Mouse (Mus musculus) ES-E14 (cell line): ENCODE results near the gene Nfrkb. TPM values are rescaled to one million over a fixed set of nuclear protein-coding genes. Genes with fewer than 3 reads are reported as not detected.

Experiments
- DNase-seq: peaks from one replicate; pipeline ENCODE4 v3.0.0-alpha.2; 2013; ENCODE audit warnings: low read depth, low spot score
- H3K27ac ChIP-seq: 2 replicates; pipeline ENCODE4 v1.5.1; 2012; ENCODE audit warnings: low read depth, mild to moderate bottlenecking, low read length, moderate library complexity, mixed read lengths; ENCODE audit not compliant: poor library complexity, insufficient read depth, severe bottlenecking
- H3K36me3 ChIP-seq: 2 replicates; pipeline ENCODE4 v1.6.1; 2012; ENCODE audit warnings: mild to moderate bottlenecking, low read length, moderate library complexity, mixed read lengths; ENCODE audit not compliant: control insufficient read depth, poor library complexity, insufficient read depth, severe bottlenecking
- H3K4me1 ChIP-seq, 2 experiments: fragments of 150-350 bp in 1 of 2; sonication (generic) in 1 of 2; 2 replicates each; pipeline ENCODE4 v1.6.1; 2012; ENCODE audit warnings: low read length in 2 of 2, mild to moderate bottlenecking in 1 of 2, mixed read lengths in 1 of 2; ENCODE audit not compliant: control insufficient read depth in 2 of 2, insufficient read depth in 2 of 2, poor library complexity in 1 of 2
- H3K4me3 ChIP-seq, 2 experiments: fragments of 150-350 bp in 1 of 2; sonication (generic) in 1 of 2; 2 replicates each; pipeline ENCODE4 v1.5.1; 2012; ENCODE audit warnings: low read length in 2 of 2, low read depth in 1 of 2, mild to moderate bottlenecking in 1 of 2, mixed read lengths in 1 of 2; ENCODE audit not compliant: insufficient read depth in 1 of 2, poor library complexity in 1 of 2, severe bottlenecking in 1 of 2
- H3K9ac ChIP-seq: 2 replicates; pipeline ENCODE4 v1.6.1; 2012; ENCODE audit warnings: low read depth, mild to moderate bottlenecking, low read length, mixed read lengths; ENCODE audit not compliant: poor library complexity, insufficient read depth, severe bottlenecking
- H3K9me3 ChIP-seq: fragments of 150-350 bp; sonication (generic); 2 replicates; pipeline ENCODE4 v1.6.1; 2012; ENCODE audit warnings: low read depth, mild to moderate bottlenecking, low read length; ENCODE audit not compliant: control insufficient read depth, insufficient read depth
- CHD2 ChIP-seq: IDR thresholded peaks from 2 replicates; pipeline ENCODE4 v1.6.1; 2014; ENCODE audit warnings: mild to moderate bottlenecking, low read depth, low read length, inconsistent platforms
- HCFC1 ChIP-seq: IDR thresholded peaks from 2 replicates; pipeline ENCODE4 v1.6.1; 2012; ENCODE audit warnings: low read length, inconsistent platforms, borderline replicate concordance; ENCODE audit not compliant: insufficient read depth
- MAFK ChIP-seq: IDR thresholded peaks from 2 replicates; pipeline ENCODE4 v1.6.1; 2014; ENCODE audit warnings: mild to moderate bottlenecking, low read depth, low read length, inconsistent platforms; ENCODE audit not compliant: insufficient read depth
- ZC3H11A ChIP-seq: IDR thresholded peaks from 2 replicates; pipeline ENCODE4 v1.6.1; 2012; ENCODE audit warnings: low read depth, mild to moderate bottlenecking, inconsistent platforms, low read length, borderline replicate concordance
- ZNF384 ChIP-seq: IDR thresholded peaks from 2 replicates; pipeline ENCODE4 v1.6.1; 2012; ENCODE audit warnings: low read depth, low read length, inconsistent platforms
- in situ Hi-C, 2 experiments: fragments of 600-800 bp; cut with MboI; formaldehyde crosslinking; loops; one replicate each; pipeline ENCODE4 v1.15.1; 2025; ENCODE audit warnings: low sequenced_read_pairs in 2 of 2, inconsistent platforms in 1 of 2; ENCODE audit not compliant: unreplicated experiment in 2 of 2
- total RNA-seq: library from RNA; depleted of rRNA; stranded (reverse); fragments of 300-350 nt; gene quantifications from 2 replicates; pipeline ENCODE4 v1.2.3, GENCODE M21; 2012

Gene Nfrkb
- total RNA-seq, 1 experiment, result 26.1 TPM

DNA sequence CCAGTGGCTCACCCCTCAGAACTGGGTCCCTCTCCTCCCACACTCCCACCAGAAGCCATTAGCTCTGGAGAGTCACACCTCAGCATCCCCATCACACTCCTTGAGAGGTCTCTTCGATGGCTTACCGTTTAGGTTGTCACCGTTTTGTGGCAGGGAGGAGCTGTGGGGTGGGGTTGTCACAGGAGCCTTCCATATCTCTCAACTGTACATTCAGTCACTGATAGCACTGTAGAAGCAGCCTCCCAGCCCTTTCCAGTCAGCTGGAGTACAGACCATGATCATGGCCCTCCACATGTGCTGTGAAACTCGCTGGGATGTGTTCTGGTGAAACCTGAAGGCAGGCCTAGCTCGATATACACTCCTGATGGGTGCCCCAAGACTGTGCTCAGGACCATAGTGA is 36.2 kb downstream of the Nfrkb start:
- Histone ChIP-seq H3K27ac (no peak overlapping the region), H3K4me1 (no peaks in the 10 kb centered on the region), H3K9ac (no peak overlapping the region), H3K9me3 (no peaks in the 10 kb centered on the region), H3K4me3 (no peak overlapping the region), H3K36me3 (peaks cover 29% of the 10 kb centered on the region)
- TF ChIP-seq MAFK, result no peak
- TF ChIP-seq HCFC1, result no peak
- no peak for TF ChIP-seq ZC3H11A
- TF ChIP-seq CHD2, result no peak
- no peak for DNase-seq
- in situ Hi-C loops, result no loop called here

DNA sequence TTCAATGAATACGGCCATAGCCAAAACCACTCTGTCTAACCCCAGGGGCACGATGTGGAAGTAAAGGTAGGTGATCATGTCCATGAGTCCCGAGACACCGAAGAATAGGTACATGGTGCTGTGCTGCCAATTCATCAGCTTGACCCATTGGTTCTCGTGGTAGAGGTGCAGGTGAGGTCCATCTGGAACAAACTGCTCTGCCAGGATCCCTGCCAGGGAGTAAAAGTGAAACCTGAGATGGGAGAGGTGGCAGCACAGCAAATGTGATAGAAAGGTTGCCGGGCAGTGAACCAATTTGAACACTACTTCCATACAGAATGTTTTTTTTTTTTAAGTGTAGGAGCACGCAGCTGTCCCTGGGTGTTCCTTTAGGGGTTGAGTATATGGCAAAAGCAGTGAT is 43.0 kb downstream of the Nfrkb start:
- Histone ChIP-seq H3K9ac (no peak overlapping the region), H3K9me3 (no peaks in the 10 kb centered on the region), H3K27ac (no peak overlapping the region), H3K4me1 (peaks cover 7 to 11% of the 10 kb centered on the region in 2 experiments; a peak in 2 of 4 replicates), H3K36me3 (no peaks in the 10 kb centered on the region; the same call in 1 of the 2 replicates), H3K4me3 (no peak overlapping the region)
- in situ Hi-C loops, result no loop called here
- TF ChIP-seq ZC3H11A, result no peak
- DNase-seq, result no peak

DNA sequence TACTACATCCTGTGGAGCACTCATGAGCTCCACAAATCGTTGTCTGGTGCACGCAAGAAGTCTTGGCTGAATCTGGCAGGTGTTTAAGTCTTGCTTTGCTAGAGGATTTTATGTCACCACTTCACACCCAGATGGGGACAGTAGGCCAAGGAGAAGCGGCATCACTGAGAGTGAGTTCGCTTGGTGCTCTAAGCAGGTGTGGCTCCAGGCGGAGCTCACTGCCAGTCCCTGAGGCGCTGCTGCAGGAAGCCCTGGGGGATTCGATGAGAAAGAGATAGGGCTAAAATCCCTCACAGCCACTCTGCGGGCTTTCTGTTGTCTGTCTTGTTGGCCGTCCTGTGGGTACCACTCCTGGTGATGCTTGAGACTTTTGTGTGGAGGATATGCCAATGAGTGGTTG is 44.0 kb downstream of the Nfrkb start:
- H3K27ac ChIP-seq, result no peak overlapping the region
- peaks cover 7 to 12% of the 10 kb centered on the region in 2 experiments; a peak in 2 of 4 replicates for H3K4me1 ChIP-seq
- DNase-seq, result no peak
- TF ChIP-seq HCFC1, result no peak
- TF ChIP-seq MAFK, result no peak
- TF ChIP-seq ZC3H11A, result no peak
- no peak for TF ChIP-seq CHD2
- TF ChIP-seq ZNF384, result no peak
- in situ Hi-C loops, result no loop called here
- no peak overlapping the region for H3K4me3 ChIP-seq
- no peaks in the 10 kb centered on the region for H3K36me3 ChIP-seq
- no peaks in the 10 kb centered on the region for H3K9me3 ChIP-seq
- no peak overlapping the region for H3K9ac ChIP-seq

DNA sequence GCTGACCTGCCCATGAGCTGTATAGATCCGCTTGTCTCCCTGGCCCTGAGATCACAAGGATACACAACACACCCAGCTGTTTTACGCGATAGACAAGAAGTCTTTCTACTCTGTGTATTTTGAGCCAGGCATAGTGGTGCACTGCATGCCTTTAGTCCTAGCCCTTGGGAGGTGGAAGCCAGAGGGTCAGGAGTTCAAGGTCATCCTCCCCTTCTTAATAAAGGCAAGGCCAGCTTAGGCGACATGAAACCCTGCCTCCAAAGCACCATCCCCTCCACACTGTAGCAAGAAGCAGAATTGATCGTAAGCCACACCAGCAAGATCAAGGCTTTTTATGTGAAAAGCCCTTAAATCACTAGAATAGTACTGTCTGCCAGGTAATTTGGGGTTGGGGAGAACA is 45.8 kb downstream of the Nfrkb start:
- H3K9ac ChIP-seq, result no peak overlapping the region
- TF ChIP-seq HCFC1, result no peak
- TF ChIP-seq MAFK, result no peak
- no peak for TF ChIP-seq ZNF384
- no peak for TF ChIP-seq ZC3H11A
- TF ChIP-seq CHD2, result no peak
- H3K4me1 ChIP-seq, result peaks cover 7 to 14% of the 10 kb centered on the region in 2 experiments; a peak in 3 of 4 replicates
- no peaks in the 10 kb centered on the region for H3K36me3 ChIP-seq
- H3K9me3 ChIP-seq, result no peaks in the 10 kb centered on the region
- DNase-seq, result no peak
- in situ Hi-C loops, result no loop called here
- no peak overlapping the region for H3K4me3 ChIP-seq
- no peak overlapping the region for H3K27ac ChIP-seq

DNA sequence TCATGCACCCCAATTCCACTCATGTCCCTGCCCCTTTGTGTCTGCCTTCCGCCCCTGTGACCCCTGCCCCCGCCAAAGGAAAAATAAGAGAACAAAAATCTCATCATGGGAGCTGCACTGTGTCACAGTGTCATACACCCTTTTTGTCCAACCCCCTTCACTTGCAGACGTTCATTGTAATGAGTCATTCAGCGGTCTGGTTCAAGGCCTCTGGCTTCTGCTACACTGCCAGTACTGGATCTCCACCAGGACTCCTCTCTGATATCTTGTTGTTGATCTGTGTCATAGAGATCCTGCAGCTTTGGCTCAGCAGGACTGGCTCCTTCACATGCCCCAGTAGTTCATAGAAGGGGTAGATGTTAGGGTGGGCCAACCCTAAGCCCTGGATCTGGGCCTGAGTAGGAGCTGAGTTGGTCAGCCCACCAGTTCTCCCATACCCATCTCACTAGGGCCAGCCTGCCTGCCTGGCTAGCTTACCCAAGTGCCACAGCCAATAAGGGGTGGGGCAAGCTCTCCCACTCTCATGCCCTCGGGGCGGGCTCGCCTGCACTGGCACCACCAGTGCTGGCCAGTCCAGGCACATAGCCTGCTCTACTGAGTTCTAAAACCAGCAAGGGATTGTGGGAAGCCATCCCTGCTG is 46.5 kb downstream of the Nfrkb start:
- Histone ChIP-seq H3K9ac (no peak overlapping the region), H3K4me3 (no peak overlapping the region), H3K4me1 (peaks cover 7 to 14% of the 10 kb centered on the region in 2 experiments; a peak in 3 of 4 replicates), H3K9me3 (no peaks in the 10 kb centered on the region), H3K27ac (no peak overlapping the region), H3K36me3 (no peaks in the 10 kb centered on the region)
- in situ Hi-C loops, result no loop called here
- DNase-seq, result no peak
- no peak for TF ChIP-seq ZC3H11A
- TF ChIP-seq HCFC1, result no peak
- no peak for TF ChIP-seq ZNF384
- no peak for TF ChIP-seq CHD2
- TF ChIP-seq MAFK, result no peak
